Mouse (Mus musculus): ENCODE measurements around the gene Creb3l2. TPM values are rescaled to one million over a fixed set of nuclear protein-coding genes. Genes with fewer than 3 reads are reported as not detected.

The Creb3l2 gene
- total RNA-seq, 1 experiment from 2014 or later = 2.0 TPM

DNA sequence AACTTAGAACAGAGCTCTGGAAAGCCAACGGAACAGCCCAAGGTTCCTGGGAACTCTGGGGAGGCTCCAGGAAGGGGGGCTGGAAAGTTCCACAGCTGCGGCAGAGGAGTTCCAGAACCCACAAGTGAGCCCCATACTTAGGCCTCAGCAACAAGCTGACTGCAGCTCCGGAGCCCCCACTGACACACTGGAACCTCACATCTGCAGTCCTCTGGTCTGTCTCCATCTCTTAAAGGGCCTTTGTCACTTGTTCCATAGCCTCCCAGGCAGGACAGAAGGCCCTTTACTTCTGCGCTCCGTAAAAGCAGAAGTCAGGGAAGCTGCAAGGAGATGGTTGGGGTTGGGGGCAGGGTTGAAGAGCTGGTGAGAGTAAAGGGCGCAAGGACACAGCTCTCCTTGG lies 23.0 kb downstream of the Creb3l2 start:
- no peak for ATAC-seq (ENCODE audit: extremely low read depth, insufficient number of reproducible peaks, low FRiP score, poor library complexity, severe bottlenecking)

DNA sequence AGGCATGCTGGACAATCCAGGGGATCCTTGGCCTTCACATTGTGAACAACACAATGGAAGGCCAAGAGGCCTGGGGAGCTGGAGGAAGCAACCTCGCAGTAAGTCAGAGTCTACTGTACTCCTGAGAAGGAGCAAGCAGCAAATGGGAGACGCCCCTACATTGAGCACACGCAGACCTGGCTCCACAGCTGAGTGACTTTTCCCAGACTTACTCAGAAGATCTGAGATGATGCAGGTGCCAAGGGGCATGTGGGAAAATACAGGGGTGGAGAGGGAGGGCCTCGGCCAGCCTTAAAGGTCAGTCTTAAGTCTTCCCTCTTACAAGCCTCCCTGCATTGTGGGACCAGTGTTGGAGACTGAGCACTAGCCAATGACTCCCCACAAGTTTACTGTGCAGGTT lies 25.2 kb downstream of the Creb3l2 start:
- ATAC-seq (ENCODE audit: extremely low read depth, insufficient number of reproducible peaks, low FRiP score, poor library complexity, severe bottlenecking) = no peak

DNA sequence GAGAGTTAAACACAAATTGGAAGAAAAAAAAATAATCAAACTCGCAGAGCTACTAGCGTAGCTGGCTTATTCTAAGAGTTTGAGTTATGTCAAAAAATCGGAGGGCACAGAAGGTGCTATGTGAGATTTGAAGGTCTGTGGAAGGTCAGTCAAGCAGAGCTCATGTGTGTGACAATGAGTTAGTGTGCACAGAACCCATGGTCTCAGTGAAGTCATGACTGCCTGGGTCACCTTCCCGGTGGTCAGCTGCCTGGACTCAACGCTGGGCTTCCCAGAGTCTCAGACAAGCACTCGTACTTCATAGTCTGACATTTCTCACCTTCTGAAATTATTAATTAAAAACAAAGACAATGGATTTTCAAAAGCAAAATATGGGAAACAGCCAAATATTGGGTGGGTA lies 26.4 kb downstream of the Creb3l2 start:
- no peak for ATAC-seq (ENCODE audit: extremely low read depth, insufficient number of reproducible peaks, low FRiP score, poor library complexity, severe bottlenecking)

DNA sequence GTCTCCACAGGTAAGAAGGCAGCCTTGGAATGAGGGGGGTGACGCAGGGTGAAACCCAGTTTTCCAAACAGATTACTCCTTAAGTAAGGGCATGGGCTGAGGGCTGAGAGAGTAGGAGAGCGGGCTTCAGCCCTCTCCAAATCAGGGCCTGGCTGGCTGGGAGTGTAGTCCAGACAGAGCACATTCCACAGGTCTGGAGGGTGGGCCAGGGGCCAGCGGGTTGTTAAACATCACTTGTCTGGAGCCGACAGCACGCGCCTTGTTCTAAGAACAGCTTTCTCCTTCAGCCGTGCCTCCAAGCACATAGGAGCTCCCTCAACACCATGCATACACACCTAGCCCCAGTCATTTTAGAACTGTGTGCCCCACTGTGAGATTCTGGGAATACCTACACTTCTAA lies 26.9 kb downstream of the Creb3l2 start:
- ATAC-seq (ENCODE audit: extremely low read depth, insufficient number of reproducible peaks, low FRiP score, poor library complexity, severe bottlenecking) = no peak

DNA sequence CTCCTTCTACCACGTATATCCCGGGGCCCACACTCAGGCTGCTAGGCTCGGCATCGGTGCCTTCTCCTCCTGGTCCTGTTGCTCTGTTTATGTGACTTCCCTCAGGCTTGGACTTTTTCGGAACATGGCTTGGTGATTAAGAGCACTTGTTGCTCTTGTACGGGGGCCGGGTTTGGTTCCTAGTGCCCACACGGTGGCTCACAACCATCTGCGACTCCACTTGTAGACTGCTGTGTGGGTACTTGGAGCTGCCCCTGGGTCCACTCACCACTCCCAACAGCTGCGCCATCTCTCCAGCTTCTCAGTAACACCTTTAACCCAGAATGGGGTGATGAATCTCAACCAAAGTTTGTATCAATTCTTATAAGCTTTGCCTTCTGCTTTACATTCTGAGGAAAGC lies 27.4 kb downstream of the Creb3l2 start:
- ATAC-seq (ENCODE audit: extremely low read depth, insufficient number of reproducible peaks, low FRiP score, poor library complexity, severe bottlenecking) = no peak

DNA sequence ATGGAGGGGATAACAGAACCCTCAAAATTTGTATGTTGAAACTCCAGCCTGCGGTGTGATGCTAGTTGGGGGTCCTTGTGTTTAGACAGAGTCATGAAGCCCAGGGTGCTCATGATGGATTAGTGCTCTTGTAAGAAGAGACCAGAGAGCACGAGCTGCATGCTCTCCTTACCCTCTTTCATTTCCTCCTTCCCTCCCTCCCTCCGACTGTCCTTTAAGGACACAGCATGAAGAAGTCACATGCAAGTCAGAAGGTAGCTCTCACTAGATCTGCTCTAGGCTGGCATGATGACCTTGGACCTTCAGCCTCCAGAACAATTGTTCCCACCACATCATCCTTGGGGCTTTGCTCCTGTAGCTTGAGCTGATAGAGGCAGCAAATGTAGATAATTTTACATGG lies 30.2 kb downstream of the Creb3l2 start:
- no peak for ATAC-seq (ENCODE audit: extremely low read depth, insufficient number of reproducible peaks, low FRiP score, poor library complexity, severe bottlenecking)

DNA sequence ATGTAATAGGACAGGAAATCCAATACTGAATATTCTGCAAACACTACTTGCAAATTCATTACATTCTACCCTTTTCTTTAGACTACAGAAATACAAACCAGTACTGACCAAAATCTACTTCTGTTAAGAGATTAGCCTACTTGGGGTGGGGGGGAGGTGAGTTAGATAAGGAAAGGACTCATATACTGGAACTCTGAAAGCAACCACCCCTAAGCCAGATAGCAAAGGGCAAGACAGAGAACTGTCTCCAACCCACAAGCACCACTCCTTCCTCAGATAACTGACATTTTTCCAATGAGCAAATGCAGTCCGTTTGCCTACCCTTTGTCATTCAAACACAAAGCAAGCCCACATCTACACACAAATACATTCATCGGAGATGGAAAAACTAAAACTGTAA lies 32.1 kb downstream of the Creb3l2 start:
- ATAC-seq (ENCODE audit: extremely low read depth, insufficient number of reproducible peaks, low FRiP score, poor library complexity, severe bottlenecking) = no peak

DNA sequence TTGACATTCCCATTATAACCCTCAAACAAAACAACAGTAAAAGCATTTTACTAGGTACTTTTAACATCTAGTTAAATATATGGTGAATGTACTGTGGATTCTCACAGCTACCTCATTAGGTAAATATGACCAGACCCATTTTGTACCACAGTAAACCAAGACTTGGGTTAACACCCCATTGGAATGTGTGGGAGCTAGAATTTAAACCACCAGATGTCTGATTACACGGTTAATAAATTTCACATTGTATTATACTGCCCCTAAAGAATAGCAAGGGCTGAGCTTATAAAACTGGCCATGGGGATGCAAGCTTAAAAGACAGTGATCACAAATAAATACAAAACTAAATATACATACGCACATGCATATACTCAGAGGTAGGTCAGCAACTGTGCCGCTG lies 34.1 kb downstream of the Creb3l2 start:
- no peak for ATAC-seq (ENCODE audit: extremely low read depth, insufficient number of reproducible peaks, low FRiP score, poor library complexity, severe bottlenecking)

DNA sequence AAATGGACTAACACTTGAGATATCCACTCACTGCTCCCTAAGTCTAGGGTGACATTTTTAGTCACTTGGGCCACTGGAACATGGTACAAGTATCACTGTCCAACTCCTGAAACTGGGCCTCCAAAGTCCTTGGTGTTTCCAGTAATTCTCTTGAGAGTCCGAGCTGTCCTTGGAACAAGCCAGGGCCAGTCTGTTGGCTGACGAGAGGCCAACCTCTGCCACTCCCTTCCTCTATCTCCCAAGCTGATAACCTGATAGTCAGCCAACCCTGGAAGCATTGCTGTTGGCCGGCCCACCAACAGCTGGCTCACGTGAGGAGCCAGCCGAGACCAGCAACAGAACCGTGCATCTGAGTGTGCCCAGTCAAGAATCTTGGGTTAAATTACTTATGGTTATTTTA lies 35.0 kb downstream of the Creb3l2 start:
- no peak for ATAC-seq (ENCODE audit: extremely low read depth, insufficient number of reproducible peaks, low FRiP score, poor library complexity, severe bottlenecking)

DNA sequence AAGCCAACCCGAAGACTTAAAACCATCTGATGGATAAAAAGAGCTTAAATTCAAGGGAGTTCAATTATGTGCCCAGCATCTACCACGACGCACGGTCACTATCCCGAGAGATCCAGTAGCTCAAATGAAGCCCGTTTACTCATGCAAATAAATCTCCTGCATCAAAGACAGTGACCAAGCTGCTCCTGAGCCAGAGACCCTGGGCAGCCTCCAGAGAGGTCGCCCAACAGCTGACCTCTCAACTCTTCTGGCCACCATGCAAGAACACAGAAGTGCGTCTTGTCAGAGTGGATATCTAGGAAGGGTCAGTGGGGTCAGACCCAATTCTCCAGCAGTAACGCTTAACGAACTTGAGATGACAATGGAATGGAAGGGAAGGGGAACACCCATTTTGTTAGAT lies 35.9 kb downstream of the Creb3l2 start:
- ATAC-seq (ENCODE audit: extremely low read depth, insufficient number of reproducible peaks, low FRiP score, poor library complexity, severe bottlenecking) = no peak

DNA sequence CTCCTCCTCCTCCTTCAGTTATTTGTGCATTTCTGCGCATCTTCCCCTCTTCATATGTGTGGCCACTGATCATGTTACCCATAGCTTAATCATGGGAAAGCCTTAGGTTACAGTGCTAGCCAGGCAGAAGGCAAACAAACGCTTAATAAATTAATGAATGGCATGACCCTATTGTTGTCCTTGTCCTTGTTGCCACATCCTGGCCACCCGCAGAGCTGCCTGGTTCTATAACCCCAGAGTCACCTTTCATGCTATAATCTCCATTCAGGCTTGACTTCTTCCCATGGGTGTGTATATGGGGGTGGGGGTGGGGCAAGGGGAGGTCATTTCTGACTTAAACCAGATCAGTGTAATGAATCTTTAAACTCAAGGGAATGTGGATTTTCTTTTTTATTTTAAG lies 37.6 kb downstream of the Creb3l2 start:
- no peak for ATAC-seq (ENCODE audit: extremely low read depth, insufficient number of reproducible peaks, low FRiP score, poor library complexity, severe bottlenecking)

DNA sequence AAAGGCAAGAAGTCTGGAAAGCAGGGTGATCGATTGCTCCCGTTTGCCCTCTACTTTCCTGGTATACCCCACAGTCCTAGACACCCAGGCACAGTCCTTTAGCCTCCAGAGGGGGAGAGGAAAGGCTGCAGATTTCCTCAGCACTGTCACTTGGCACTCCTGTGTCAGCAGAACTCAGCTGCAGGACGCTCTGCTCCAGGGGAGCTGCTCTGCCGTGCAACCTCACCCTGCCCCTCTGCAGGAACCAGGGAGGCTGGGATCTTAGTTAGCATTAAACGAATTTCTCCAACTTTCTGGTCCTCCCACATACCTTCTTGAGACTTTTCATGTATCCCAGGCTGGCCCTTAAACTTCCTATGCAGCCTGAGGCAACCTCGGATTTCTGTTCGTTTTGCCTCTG lies 40.0 kb downstream of the Creb3l2 start:
- no peak for ATAC-seq (ENCODE audit: extremely low read depth, insufficient number of reproducible peaks, low FRiP score, poor library complexity, severe bottlenecking)

DNA sequence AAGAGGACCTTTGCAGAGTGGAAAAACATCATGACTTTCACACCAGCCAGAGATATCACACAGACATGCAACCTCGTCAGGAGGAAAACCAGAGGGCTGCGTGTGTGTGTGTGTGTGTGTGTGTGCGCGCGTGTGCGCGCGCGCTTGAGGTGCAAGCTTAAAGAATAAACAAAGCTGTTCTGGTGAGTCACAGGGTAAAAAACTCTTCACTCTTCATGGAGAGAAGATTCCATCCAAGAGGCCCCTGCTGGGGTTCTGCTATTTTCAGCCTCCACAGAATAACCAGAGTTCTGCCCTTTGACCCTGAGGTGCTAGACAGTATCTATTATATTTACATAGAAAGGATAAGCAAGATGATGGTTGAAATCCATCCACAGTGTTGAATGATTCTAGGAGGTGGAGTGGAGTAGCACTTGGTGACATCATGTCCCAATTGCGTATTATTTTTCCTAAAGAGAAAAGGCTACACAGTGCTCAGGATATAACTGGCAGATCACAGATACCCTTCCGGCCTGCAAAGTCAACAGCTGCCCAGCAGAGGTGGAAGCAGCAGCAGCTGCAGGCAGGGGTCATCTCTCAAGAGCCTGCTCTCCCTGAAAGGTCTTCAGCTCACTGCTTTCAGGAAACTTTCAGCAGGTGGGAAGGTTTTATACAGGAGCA lies 41.0 kb downstream of the Creb3l2 start:
- no peak for ATAC-seq (ENCODE audit: extremely low read depth, insufficient number of reproducible peaks, low FRiP score, poor library complexity, severe bottlenecking)

DNA sequence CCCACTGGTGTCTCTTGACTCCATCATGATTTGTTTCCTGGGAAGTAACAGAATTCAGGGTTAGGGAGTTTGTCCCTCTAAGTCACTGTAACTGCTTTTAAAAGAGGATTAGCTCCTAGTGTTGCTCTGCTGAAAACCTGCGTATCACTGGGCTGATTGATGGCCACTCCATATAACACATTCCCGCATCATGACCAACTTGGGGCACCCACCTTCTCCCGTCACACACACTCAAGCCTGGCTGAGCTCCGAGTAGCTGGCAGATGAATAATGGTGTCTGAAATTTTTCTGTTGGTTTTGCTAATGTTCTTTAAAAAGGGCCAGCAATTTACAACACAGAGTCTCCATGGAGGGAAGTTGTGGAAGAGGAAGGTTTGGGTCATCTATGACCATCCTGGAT lies 41.8 kb downstream of the Creb3l2 start:
- no peak for ATAC-seq (ENCODE audit: extremely low read depth, insufficient number of reproducible peaks, low FRiP score, poor library complexity, severe bottlenecking)

DNA sequence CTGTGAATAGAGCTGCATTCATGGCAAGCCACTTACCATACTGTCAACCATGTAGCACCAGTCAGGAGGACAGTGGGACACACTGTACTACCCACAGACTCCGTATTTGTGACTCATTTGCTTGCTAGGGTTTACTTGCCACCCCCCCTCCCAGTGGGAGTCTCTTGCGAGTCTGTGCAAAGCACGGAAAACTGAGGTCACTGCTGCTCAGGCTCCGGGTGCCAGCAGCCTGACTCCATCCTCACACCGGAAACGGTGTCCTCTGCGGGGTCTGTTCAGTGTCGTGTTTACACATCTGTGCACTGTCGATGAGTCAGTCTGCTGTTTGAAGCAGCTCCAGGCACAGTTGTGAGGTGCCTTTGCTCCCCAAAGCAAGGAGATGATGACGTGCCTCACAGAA lies 43.0 kb downstream of the Creb3l2 start:
- no peak for ATAC-seq (ENCODE audit: extremely low read depth, insufficient number of reproducible peaks, low FRiP score, poor library complexity, severe bottlenecking)

DNA sequence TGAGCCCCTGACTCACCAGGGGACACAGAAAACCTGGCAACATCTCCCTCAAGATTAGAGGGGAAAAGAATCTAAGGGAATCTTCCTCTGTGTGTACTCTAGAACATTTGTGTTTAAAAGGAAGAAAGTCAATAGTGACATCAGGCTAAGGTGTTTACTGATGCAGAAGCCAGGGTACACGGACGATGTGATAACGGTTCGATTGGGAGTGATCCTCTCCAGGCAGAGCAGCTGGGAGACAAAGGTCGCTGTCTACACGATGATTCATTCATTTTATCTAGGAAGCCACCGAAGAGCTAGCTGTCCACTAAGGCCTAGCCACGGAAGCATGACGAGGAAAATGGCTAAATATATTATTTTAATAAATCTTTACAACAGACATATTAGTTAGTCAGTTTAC lies 44.0 kb downstream of the Creb3l2 start:
- ATAC-seq (ENCODE audit: extremely low read depth, insufficient number of reproducible peaks, low FRiP score, poor library complexity, severe bottlenecking) = no peak

DNA sequence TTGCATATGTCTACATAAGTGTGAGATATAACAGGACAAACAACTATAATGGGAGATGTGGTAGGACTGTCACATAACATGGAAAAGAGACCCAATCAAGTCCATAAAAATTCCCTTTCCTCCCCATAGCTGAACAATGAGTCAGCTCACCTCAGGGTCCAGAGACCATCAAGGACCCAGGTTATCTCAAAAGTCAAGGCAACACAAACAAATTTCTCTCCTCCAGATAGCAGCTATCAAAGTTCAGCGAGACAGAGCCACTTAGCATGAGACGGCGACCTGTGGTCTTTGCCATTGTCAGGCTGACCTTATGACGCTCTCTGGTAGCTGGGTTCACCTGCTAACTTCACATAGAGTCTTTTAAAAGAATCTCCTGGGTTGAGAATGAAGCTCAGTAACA lies 44.7 kb downstream of the Creb3l2 start:
- no peak for ATAC-seq (ENCODE audit: extremely low read depth, insufficient number of reproducible peaks, low FRiP score, poor library complexity, severe bottlenecking)

DNA sequence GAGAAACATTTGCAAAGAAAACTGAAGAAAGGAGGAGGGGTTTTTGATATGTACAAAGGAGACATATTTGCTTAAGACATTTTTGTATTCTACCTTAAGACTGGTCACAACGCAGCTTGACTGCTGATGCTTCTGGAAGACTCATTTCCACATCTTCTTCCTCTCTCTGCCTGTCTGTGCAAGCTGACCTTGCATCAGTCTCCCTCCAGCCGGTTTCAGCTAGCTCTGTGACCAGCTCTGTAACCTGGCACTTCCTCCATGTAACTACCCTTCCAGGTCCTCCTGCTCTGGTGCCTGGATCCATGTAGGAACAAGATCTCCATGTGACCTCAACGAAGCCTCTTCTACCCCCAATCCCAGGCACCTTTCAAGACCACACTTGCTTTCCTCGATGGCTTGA lies 45.8 kb downstream of the Creb3l2 start:
- ATAC-seq (ENCODE audit: extremely low read depth, insufficient number of reproducible peaks, low FRiP score, poor library complexity, severe bottlenecking) = 0 out of 2 replicates have a peak, but pooled peaks have one; percentile 23

DNA sequence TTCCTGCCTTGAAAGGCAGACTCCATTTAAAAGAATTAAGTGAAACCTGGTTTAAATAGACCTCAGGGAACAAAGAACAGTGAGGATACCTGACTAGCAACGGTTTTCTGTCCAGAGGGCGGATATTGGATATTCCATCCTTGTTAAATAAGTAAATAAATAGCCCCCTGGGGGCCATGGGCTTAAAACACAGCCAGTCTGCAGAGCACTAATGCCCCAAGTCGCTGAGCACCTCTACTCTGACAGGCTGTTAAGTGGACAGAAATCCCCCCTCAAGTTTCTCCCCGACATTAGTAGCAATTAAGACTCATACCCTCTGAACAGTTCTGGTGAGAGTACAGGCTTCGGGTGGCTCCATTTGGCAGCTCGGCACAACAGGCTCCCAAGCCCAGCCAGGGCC lies 48.7 kb downstream of the Creb3l2 start:
- no peak for ATAC-seq (ENCODE audit: extremely low read depth, insufficient number of reproducible peaks, low FRiP score, poor library complexity, severe bottlenecking)

DNA sequence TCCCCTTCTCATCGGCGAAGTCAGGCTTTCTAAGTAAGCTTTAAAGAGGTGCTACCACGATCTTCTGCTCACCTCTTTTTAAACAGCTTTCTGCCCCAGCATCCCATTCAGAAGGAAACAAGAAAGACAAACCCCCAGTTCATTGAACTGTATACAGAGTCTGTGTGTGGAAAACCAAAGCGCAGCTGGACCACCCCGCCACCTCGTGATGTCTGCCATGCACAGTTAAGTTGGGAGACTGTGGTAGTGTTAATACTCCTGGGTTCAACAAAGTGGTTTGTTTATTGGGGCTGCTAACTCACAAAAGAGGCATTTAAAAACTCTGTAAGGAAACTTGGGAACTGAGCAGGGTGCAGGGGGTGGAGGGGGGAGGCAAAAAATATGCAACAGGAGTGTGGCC lies 49.7 kb downstream of the Creb3l2 start:
- ATAC-seq (ENCODE audit: extremely low read depth, insufficient number of reproducible peaks, low FRiP score, poor library complexity, severe bottlenecking) = no peak

DNA sequence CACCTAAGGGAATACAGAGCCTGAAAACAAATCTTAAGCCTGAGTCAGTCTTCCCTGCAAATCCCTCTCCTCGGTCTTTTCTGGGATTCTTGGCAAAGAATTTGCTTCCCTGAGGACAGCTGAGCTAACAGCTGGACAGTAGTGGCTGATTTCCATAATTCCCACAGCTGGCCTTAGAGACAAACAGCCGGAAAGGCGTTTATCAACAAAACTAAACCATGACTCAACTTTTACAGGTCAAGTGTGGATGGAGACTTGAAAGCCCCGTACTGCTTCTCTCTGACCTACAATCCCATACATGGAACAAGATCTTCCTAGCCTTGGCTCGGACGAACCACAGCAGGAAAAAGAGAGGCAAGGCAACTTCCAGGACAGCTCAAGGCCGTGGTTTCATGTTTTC lies 50.6 kb downstream of the Creb3l2 start:
- no peak for ATAC-seq (ENCODE audit: extremely low read depth, insufficient number of reproducible peaks, low FRiP score, poor library complexity, severe bottlenecking)

All from neutrophil, adult 5-6 weeks (primary cell).